Mouse (Mus musculus) adrenal gland, postnatal 36 days (tissue): ENCODE measurements at regions not wholly inside any gene's neighbourhood (a gene's known extent, or its start where the extent isn't known, plus 50 kb on each side); places are given as distances from the start of the nearest gene placed in this dataset.
A peak's percentile ranks its signal among the peaks of the same experiment; 100 is the strongest.

Source experiments
- DNase-seq, 2 experiments: peaks; one replicate each; pipeline ENCODE4 v3.0.0; 2021; ENCODE audit warnings: mixed read lengths in 1 of 2

- no peak for DNase-seq
Measured at GRCm38 (mm10) chr9:31794911-31795310, 118.4 kb downstream of the Barx2 start.

GRCm38 (mm10) chr9:31775956-31776355, 137.3 kb downstream of the Barx2 start:
- no peak for DNase-seq

- DNase-seq, result no peak
Measured at GRCm38 (mm10) chr9:31765401-31765800, 147.9 kb downstream of the Barx2 start.

- DNase-seq, result no peak
Measured at GRCm38 (mm10) chr9:31757894-31758561, 155.2 kb downstream of the Barx2 start.

- no peak for DNase-seq
Measured at GRCm38 (mm10) chr9:31730443-31730842, 182.8 kb downstream of the Barx2 start.

GRCm38 (mm10) chr9:31719309-31719708, 194.0 kb downstream of the Barx2 start:
- no peak for DNase-seq

GRCm38 (mm10) chr9:31710022-31710421, 203.2 kb downstream of the Barx2 start:
- no peak for DNase-seq

GRCm38 (mm10) chr9:31706688-31707087, 206.6 kb downstream of the Barx2 start:
- no peak for DNase-seq

- peak; percentile 43 to 46 for DNase-seq
Measured at GRCm38 (mm10) chr9:31690921-31691475, 222.3 kb downstream of the Barx2 start.

GRCm38 (mm10) chr9:31688398-31688705, 224.1 kb upstream of the Tmem45b start:
- DNase-seq, result no peak

GRCm38 (mm10) chr9:31687686-31688397, 223.6 kb upstream of the Tmem45b start:
- DNase-seq, result peak; percentile 58 to 60

GRCm38 (mm10) chr9:31686466-31686865, 222.2 kb upstream of the Tmem45b start:
- DNase-seq, result no peak

GRCm38 (mm10) chr9:31684812-31685188, 220.5 kb upstream of the Tmem45b start:
- no peak for DNase-seq

GRCm38 (mm10) chr9:31684099-31684811, 220.0 kb upstream of the Tmem45b start:
- DNase-seq, result no peak

GRCm38 (mm10) chr9:31683302-31684081, 219.2 kb upstream of the Tmem45b start:
- DNase-seq, result no peak

- DNase-seq, result no peak
Measured at GRCm38 (mm10) chr9:31682893-31683292, 218.6 kb upstream of the Tmem45b start.

GRCm38 (mm10) chr9:31677150-31677549, 212.9 kb upstream of the Tmem45b start:
- DNase-seq, result no peak

GRCm38 (mm10) chr9:31659026-31659425, 194.8 kb upstream of the Tmem45b start:
- no peak for DNase-seq

GRCm38 (mm10) chr9:31657612-31658011, 193.3 kb upstream of the Tmem45b start:
- DNase-seq, result no peak

- peak; percentile 69 to 76 for DNase-seq
Measured at GRCm38 (mm10) chr9:31656676-31657075, 192.4 kb upstream of the Tmem45b start.

- no peak for DNase-seq
Measured at GRCm38 (mm10) chr9:31654747-31655146, 190.5 kb upstream of the Tmem45b start.

- no peak for DNase-seq
Measured at GRCm38 (mm10) chr9:31654213-31654612, 190.0 kb upstream of the Tmem45b start.
